In the genomic region with DNA sequence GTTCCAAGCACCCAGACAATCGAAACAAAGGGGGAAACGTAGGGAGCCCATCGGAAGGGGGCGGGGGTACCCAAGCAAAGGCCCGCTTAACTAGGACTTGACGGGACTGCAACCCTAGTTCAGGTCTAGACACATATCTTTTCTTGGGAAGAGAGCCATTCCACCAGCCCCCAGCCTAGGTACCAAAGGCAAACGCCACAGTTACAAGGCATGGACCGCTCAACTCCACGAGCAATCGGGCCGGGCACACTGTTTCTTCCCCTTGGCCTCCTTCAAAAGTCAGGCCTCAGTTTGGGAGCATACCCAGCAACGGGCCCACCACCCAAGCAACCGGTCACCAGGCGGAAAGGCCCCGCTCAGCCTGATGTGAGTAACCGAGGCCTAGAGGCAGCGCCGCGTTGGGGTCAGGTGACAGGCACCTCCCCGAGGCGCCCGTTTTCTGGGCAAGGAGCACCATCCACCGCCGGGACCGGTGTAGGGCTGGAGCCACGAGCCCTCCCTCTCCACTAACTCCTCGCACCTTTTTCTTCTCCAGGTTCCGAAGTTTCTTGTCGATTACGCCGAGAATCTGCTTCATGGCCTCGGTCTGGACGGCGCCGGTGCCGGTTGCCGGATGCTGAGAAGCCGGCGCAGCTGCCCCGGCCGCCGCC, we compare ENCODE assay signal across 8 mouse cellular contexts. TPM values are rescaled to one million over a fixed set of nuclear protein-coding genes. Genes with fewer than 3 reads are reported as not detected.
DNase-seq lines count a peak whose midpoint lies in the region; ATAC-seq and TF ChIP-seq lines count a peak whose summit lies in the region.

No protein-coding gene starts in this region.

- DNase-seq in adrenal gland, postnatal 36 days, result peak; percentile 73 to 78
- DNase-seq in kidney, postnatal 14 days, result peak; percentile 72
- peak; percentile 79 for DNase-seq in neural tube, embryonic 10.5 days (ENCODE audit: extremely low spot score, low spot score)

- peaks cover 0 to 23% of the 10 kb centered on the region in 2 experiments; a peak in 3 of 4 replicates for H3K4me1 ChIP-seq in heart, embryonic 14.5 days (ENCODE audit: control insufficient read depth in 2 of 2, insufficient read depth in 2 of 2, low read length in 2 of 2)
- H3K4me1 ChIP-seq in liver, embryonic 15.5 days (replicated peaks), result peaks cover 28% of the 10 kb centered on the region
- H3K4me1 ChIP-seq in stomach, embryonic 16.5 days (ENCODE audit: control insufficient read depth, insufficient read depth, low read length), result peaks cover 17% of the 10 kb centered on the region; the same call in 1 of the 2 replicates

- peaks cover 57% of the 10 kb centered on the region for H3K79me2 ChIP-seq in C2C12 (ENCODE audit: control insufficient read depth, insufficient read depth)

- ATAC-seq in erythroblast, adult 5-6 weeks (replicated peaks; ENCODE audit: low FRiP score, poor library complexity, severe bottlenecking), result peak; percentile 77
- peak; percentile 22 for ATAC-seq in heart, embryonic 14.5 days (ENCODE audit: insufficient number of reproducible peaks, insufficient read depth, low FRiP score, low read depth)
- peak; percentile 51 for ATAC-seq in liver, embryonic 15.5 days (ENCODE audit: insufficient read depth)
- no peak for ATAC-seq in stomach, embryonic 16.5 days (ENCODE audit: insufficient read depth, low FRiP score)

- 1% methylated on average over 42 of the region's 42 CpGs for WGBS in heart, embryonic 14.5 days
- under 1% methylated on average over 42 of the region's 42 CpGs for WGBS in liver, embryonic 15.5 days (ENCODE audit: insufficient replicate concordance)
- WGBS in stomach, embryonic 16.5 days, result under 1% methylated on average over 42 of the region's 42 CpGs

- H3K27ac ChIP-seq in heart, embryonic 14.5 days (replicated peaks in 1 of 2; ENCODE audit: control insufficient read depth in 1 of 2, insufficient read depth in 1 of 2, low read depth in 2 of 2, low read length in 2 of 2), result peak overlapping the region; percentile 88 to 100
- H3K27ac ChIP-seq in liver, embryonic 15.5 days (replicated peaks), result peak overlapping the region; percentile 99
- peak overlapping the region; percentile 100 for H3K27ac ChIP-seq in stomach, embryonic 16.5 days (ENCODE audit: low read length)

- H3K4me3 ChIP-seq in C2C12 (ENCODE audit: insufficient read depth, poor library complexity, severe bottlenecking), result peak overlapping the region; percentile 97
- H3K4me3 ChIP-seq in heart, embryonic 14.5 days (ENCODE audit: control insufficient read depth in 1 of 2, insufficient read depth in 1 of 2, low read depth in 1 of 2, low read length in 2 of 2), result peak overlapping the region; percentile 86 to 88
- peak overlapping the region; percentile 80 for H3K4me3 ChIP-seq in liver, embryonic 15.5 days (replicated peaks)
- peak overlapping the region; percentile 100 for H3K4me3 ChIP-seq in stomach, embryonic 16.5 days (replicated peaks; ENCODE audit: low read length)

- peaks cover 52% of the 10 kb centered on the region for H3K79me3 ChIP-seq in C2C12 (ENCODE audit: low read depth)

- H3ac ChIP-seq in C2C12 (ENCODE audit: control insufficient read depth, insufficient read length, low read depth), result peak overlapping the region; percentile 87

- peak overlapping the region; percentile 83 for H3K4me2 ChIP-seq in heart, embryonic 14.5 days (ENCODE audit: low read length)
- peak overlapping the region; percentile 84 for H3K4me2 ChIP-seq in liver, embryonic 15.5 days
- H3K4me2 ChIP-seq in stomach, embryonic 16.5 days (ENCODE audit: low read depth, low read length), result peak overlapping the region; percentile 71

- peaks cover 44% of the 10 kb centered on the region for H3K36me3 ChIP-seq in C2C12 (ENCODE audit: control insufficient read depth, insufficient read depth)
- H3K36me3 ChIP-seq in heart, embryonic 14.5 days (ENCODE audit: control insufficient read depth, insufficient read depth, low read length), result peaks cover 36% of the 10 kb centered on the region
- H3K36me3 ChIP-seq in liver, embryonic 15.5 days (replicated peaks), result peaks cover 22% of the 10 kb centered on the region
- H3K36me3 ChIP-seq in stomach, embryonic 16.5 days (ENCODE audit: control insufficient read depth, insufficient read depth, low read length), result 0 out of 2 replicates have a peak, but pooled peaks cover 3% of the 10 kb centered on the region

- no peaks in the 10 kb centered on the region for H3K27me3 ChIP-seq in C2C12 (ENCODE audit: control insufficient read depth, insufficient read depth, insufficient read length)
- H3K27me3 ChIP-seq in heart, embryonic 14.5 days (ENCODE audit: control insufficient read depth, insufficient read depth, low read length), result no peaks in the 10 kb centered on the region
- no peaks in the 10 kb centered on the region for H3K27me3 ChIP-seq in liver, embryonic 15.5 days
- H3K27me3 ChIP-seq in stomach, embryonic 16.5 days (ENCODE audit: control insufficient read depth, insufficient read depth, low read length), result no peaks in the 10 kb centered on the region

- no peak for TF ChIP-seq CTCF in C2C12 (IDR thresholded peaks at IDR 0.05; ENCODE audit: control insufficient read depth, insufficient read depth, insufficient read length)

- no peaks in the 10 kb centered on the region for H3K9me3 ChIP-seq in heart, embryonic 14.5 days (ENCODE audit: control insufficient read depth, low read length)
- H3K9me3 ChIP-seq in liver, embryonic 15.5 days (replicated peaks), result no peaks in the 10 kb centered on the region
- no peaks in the 10 kb centered on the region for H3K9me3 ChIP-seq in stomach, embryonic 16.5 days (replicated peaks; ENCODE audit: control insufficient read depth, low read length)

- H3K9ac ChIP-seq in heart, embryonic 14.5 days (ENCODE audit: low read length), result peak overlapping the region; percentile 94
- peak overlapping the region; percentile 91 for H3K9ac ChIP-seq in liver, embryonic 15.5 days
- peak overlapping the region; percentile 97 for H3K9ac ChIP-seq in stomach, embryonic 16.5 days (ENCODE audit: low read length)

TF ChIP-seq in C2C12, 6 proteins besides CTCF, POLR2A, EP300 and RAD21:
- TF ChIP-seq CEBPB (IDR thresholded peaks at IDR 0.05; ENCODE audit: low read depth) (no peak), MYOD1 (IDR thresholded peaks at IDR 0.05; ENCODE audit: control insufficient read depth, insufficient read length, low read depth) (no peak), FOSL1 (IDR thresholded peaks at IDR 0.05; ENCODE audit: insufficient read depth, low read length, poor library complexity, severe bottlenecking) (no peak), MYOG (IDR thresholded peaks at IDR 0.05; ENCODE audit: control insufficient read depth, extremely low read depth, insufficient read length) (no peak), USF1 (IDR thresholded peaks at IDR 0.05; ENCODE audit: low read depth) (no peak), MAX (IDR thresholded peaks at IDR 0.05) (no peak)

RNA-seq across cellular contexts. Expression of gene Caprin1, which starts 1.1 kb away (rescaled TPM):
- 161 TPM for polyA plus RNA-seq in C2C12 (2012; fragmentation: generic; extraction: Trizol)
- total RNA-seq in adrenal gland, postnatal 36 days (2021), result 100 to 1,000 TPM; 433 to 467 TPM
- 103 and 109 TPM in 2 replicates for total RNA-seq in erythroblast, adult 5-6 weeks (2015; ENCODE audit: low replicate concordance)
- total RNA-seq in erythroblast, adult 5-6 weeks (2017; ENCODE audit: low replicate concordance), result 109 and 137 TPM in 2 replicates
- 240 and 244 TPM in 2 replicates for polyA plus RNA-seq in heart, embryonic 14.5 days (2014; fragmentation: Nextera tagmentation; extraction: Ambion mirVana)
- 110 and 112 TPM in 2 replicates for polyA plus RNA-seq in liver, embryonic 15.5 days (2015; fragmentation: Nextera tagmentation; extraction: Ambion mirVana)
- polyA plus RNA-seq in stomach, embryonic 16.5 days (2015; fragmentation: Nextera tagmentation; extraction: Ambion mirVana), result 220 and 223 TPM in 2 replicates

RNA-seq across cellular contexts. Expression of gene Nat10, which starts 35.3 kb away (rescaled TPM):
- polyA plus RNA-seq in C2C12 (2012; fragmentation: generic; extraction: Trizol), result 28.0 TPM
- total RNA-seq in adrenal gland, postnatal 36 days (2021), result 10 to 100 TPM; 34.4 to 37.3 TPM
- total RNA-seq in erythroblast, adult 5-6 weeks (2015; ENCODE audit: low replicate concordance), result 9.6 and 10.2 TPM in 2 replicates
- total RNA-seq in erythroblast, adult 5-6 weeks (2017; ENCODE audit: low replicate concordance), result 19.2 and 21.7 TPM in 2 replicates
- 15.3 and 16.3 TPM in 2 replicates for polyA plus RNA-seq in heart, embryonic 14.5 days (2014; fragmentation: Nextera tagmentation; extraction: Ambion mirVana)
- 12.9 and 13.0 TPM in 2 replicates for polyA plus RNA-seq in liver, embryonic 15.5 days (2015; fragmentation: Nextera tagmentation; extraction: Ambion mirVana)
- 27.1 and 27.8 TPM in 2 replicates for polyA plus RNA-seq in stomach, embryonic 16.5 days (2015; fragmentation: Nextera tagmentation; extraction: Ambion mirVana)
